Mouse (Mus musculus) CH12.LX (cell line): ENCODE measurements around the gene 1700037H04Rik.

Experiments used
- CHD2 ChIP-seq: IDR thresholded peaks from 2 replicates; pipeline ENCODE4 v1.6.1; 2011; ENCODE audit warnings: low read length, improper control_type of control experiment
- E2F4 ChIP-seq: IDR thresholded peaks from 2 replicates; pipeline ENCODE4 v1.6.1; 2011; ENCODE audit warnings: low read depth, low read length, improper control_type of control experiment; ENCODE audit not compliant: insufficient replicate concordance
- MAFK ChIP-seq: IDR thresholded peaks from 2 replicates; pipeline ENCODE4 v1.6.1; 2011; ENCODE audit warnings: low read length, improper control_type of control experiment; ENCODE audit not compliant: insufficient replicate concordance
- POLR2A ChIP-seq: IDR thresholded peaks from 2 replicates; pipeline ENCODE4 v1.6.1; 2011; ENCODE audit warnings: low read depth, mild to moderate bottlenecking, improper control_type of control experiment, low read length
- POLR2AphosphoS2 ChIP-seq: IDR thresholded peaks from 2 replicates; pipeline ENCODE4 v1.6.1; 2011; ENCODE audit warnings: low read depth, low read length, improper control_type of control experiment
- SMC3 ChIP-seq: IDR thresholded peaks from 2 replicates; pipeline ENCODE4 v1.6.1; 2011; ENCODE audit warnings: low read depth, low read length, improper control_type of control experiment
- TBP ChIP-seq: conservative IDR thresholded peaks from 2 replicates; pipeline ENCODE4 v1.6.1; 2011; ENCODE audit warnings: low read depth, low read length, improper control_type of control experiment

DNA sequence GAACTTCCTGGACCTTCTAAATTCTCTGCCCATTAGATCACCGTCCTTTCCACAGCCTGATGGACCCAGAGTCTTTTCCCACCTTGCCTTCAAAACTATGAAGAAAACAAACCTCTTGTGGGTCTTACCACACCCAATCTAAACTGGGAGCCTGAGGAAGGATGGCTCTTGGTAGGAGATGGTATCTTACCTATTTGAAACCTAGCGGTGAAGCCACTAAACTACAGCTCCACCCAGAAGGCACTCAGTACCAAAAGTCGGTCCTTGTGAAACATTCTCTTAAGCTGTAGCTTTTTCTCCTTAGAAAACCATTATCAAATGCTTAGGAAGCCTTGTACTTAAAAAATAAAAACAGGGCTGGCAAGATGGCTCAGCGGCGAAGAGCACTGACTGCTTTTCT is 28.4 kb upstream of the 1700037H04Rik start:
- TF ChIP-seq MAFK (no peak), TBP (no peak), SMC3 (no peak), CHD2 (no peak), POLR2AphosphoS2 (no peak), POLR2A (no peak), E2F4 (no peak)
